Mouse (Mus musculus) limb, embryonic 12.5 days (tissue): ENCODE results near the gene Polr3f. TPM values are rescaled to one million over a fixed set of nuclear protein-coding genes. Genes with fewer than 3 reads are reported as not detected.

Experiments used
- ATAC-seq: fragments of 200-750 bp; cut with Nextera tagmentation; 2 replicates; pipeline ENCODE4 v1.8.0; 2017; ENCODE audit warnings: low read depth, moderate TSS enrichment; ENCODE audit not compliant: insufficient number of reproducible peaks, insufficient read depth, low FRiP score, low TSS enrichment
- H3K27ac ChIP-seq: fragments of 300-500 bp; sonication (generic); 2 replicates; pipeline ENCODE4 v1.5.1; 2016; ENCODE audit warnings: mild to moderate bottlenecking, moderate library complexity
- H3K27me3 ChIP-seq: fragments of 300-500 bp; sonication (generic); 2 replicates; pipeline ENCODE4 v1.6.1; 2016; ENCODE audit warnings: mild to moderate bottlenecking, moderate library complexity
- H3K36me3 ChIP-seq: fragments of 300-500 bp; sonication (generic); 2 replicates; pipeline ENCODE4 v1.6.1; 2016; ENCODE audit warnings: mild to moderate bottlenecking, moderate library complexity
- H3K4me1 ChIP-seq: fragments of 300-500 bp; sonication (generic); replicated peaks from 2 replicates; pipeline ENCODE4 v1.6.1; 2016
- H3K4me2 ChIP-seq: fragments of 300-500 bp; sonication (generic); 2 replicates; pipeline ENCODE4 v1.6.1; 2016; ENCODE audit warnings: mild to moderate bottlenecking, moderate library complexity
- H3K4me3 ChIP-seq: fragments of 300-500 bp; sonication (generic); replicated peaks from 2 replicates; pipeline ENCODE4 v1.5.1; 2016; ENCODE audit warnings: mild to moderate bottlenecking
- H3K9ac ChIP-seq: fragments of 300-500 bp; sonication (generic); replicated peaks from 2 replicates; pipeline ENCODE4 v1.6.1; 2016; ENCODE audit warnings: mild to moderate bottlenecking, moderate library complexity
- H3K9me3 ChIP-seq: fragments of 300-500 bp; sonication (generic); 2 replicates; pipeline ENCODE4 v1.6.1; 2016; ENCODE audit warnings: mild to moderate bottlenecking, moderate library complexity
- WGBS: fragments of 180-500 bp; shearing (Covaris S2); methylation state at CpG from one replicate; pipeline ENCODE4 v1.1.7; 2016; 5-methylcytosine and 5-hydroxymethylcytosine counted together
- polyA plus RNA-seq: library from polyadenylated mRNA; unstranded; fragments of >200 nt; fragmentation: Nextera tagmentation; extraction: Ambion mirVana; gene quantifications from 2 replicates; pipeline ENCODE4 v1.2.1, GENCODE M21; 2016

The Polr3f gene
- polyA plus RNA-seq, 1 experiment from 2014 or later = 36.4 TPM

DNA sequence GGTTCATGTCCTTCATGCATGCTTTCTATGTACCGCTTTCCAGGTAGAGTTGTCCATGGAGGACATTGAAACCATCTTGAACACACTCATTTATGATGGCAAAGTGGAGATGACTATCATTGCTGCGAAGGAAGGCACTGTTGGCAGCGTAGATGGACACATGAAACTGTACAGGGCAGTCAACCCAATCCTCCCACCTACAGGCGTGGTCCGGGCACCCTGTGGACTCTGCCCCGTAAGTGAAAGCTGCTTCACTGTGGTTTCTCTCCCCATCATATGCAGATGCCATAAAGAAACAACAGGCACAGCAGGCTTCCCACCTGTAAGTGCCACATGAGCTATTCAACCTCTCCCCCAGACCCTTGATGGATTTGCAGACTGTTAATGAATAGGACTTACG, 9.6 kb downstream of the Polr3f start:
- Histone ChIP-seq H3K27ac (no peak overlapping the region), H3K36me3 (peaks cover 92% of the 10 kb centered on the region), H3K9ac (no peak overlapping the region), H3K9me3 (0 out of 2 replicates have a peak, but pooled peaks cover 6% of the 10 kb centered on the region), H3K4me3 (no peak overlapping the region), H3K4me2 (no peak overlapping the region), H3K27me3 (no peaks in the 10 kb centered on the region), H3K4me1 (no peaks in the 10 kb centered on the region)
- no peak for ATAC-seq
- 96% methylated on average over 7 of the region's 7 CpGs for WGBS

DNA sequence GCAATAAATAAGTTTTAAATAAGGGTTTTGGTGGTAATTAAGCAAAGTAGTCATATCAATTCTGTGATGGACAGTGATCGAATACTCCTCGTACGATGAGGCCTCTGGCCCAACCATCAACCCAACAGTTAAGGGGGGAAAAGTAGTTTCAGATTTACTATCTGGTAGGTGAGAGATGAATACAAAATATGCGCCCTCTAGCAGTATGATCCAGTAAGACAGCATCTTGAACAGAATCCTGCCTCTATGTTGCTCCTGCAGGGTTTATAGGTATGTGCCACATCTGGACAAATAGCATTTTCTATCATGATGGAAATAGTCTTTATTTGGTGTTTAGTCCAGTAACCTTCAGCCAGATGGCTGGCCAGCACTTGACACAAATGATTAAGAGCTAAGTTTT, 13.7 kb downstream of the Polr3f start:
- peaks cover 89% of the 10 kb centered on the region for H3K36me3 ChIP-seq
- H3K4me2 ChIP-seq = no peak overlapping the region
- no peaks in the 10 kb centered on the region for H3K9me3 ChIP-seq
- no peak overlapping the region for H3K4me3 ChIP-seq
- H3K27me3 ChIP-seq = no peaks in the 10 kb centered on the region
- WGBS = 89% methylated on average over 4 of the region's 4 CpGs
- H3K4me1 ChIP-seq = no peaks in the 10 kb centered on the region
- no peak overlapping the region for H3K27ac ChIP-seq
- no peak for ATAC-seq
- H3K9ac ChIP-seq = no peak overlapping the region

DNA sequence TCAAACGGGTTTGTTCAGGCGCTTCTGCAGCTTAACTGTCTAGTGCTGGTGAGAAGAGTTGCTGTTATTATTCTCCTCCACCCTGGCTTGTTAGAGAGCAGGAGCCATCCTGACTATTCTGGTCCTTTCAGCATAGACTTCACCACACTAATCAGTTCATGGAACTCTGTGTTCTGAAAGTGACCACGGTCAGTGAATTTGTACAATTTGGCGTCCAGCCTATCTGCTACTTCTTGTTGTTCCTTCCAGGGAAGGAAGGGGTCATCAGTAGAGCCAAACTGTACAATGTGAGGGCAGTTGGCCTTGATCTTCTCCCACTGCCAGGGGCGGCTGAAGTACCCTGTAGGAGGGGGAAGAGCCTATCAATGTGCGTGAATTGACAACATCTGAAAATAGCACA, 16.2 kb downstream of the Polr3f start:
- no peaks in the 10 kb centered on the region for H3K4me1 ChIP-seq
- no peak overlapping the region for H3K4me2 ChIP-seq
- H3K4me3 ChIP-seq = no peak overlapping the region
- no peak overlapping the region for H3K9ac ChIP-seq
- no peaks in the 10 kb centered on the region for H3K27me3 ChIP-seq
- H3K36me3 ChIP-seq = peaks cover 88% of the 10 kb centered on the region
- ATAC-seq = no peak
- 89% methylated on average over 6 of the region's 6 CpGs for WGBS
- no peak overlapping the region for H3K27ac ChIP-seq
- H3K9me3 ChIP-seq = no peaks in the 10 kb centered on the region

DNA sequence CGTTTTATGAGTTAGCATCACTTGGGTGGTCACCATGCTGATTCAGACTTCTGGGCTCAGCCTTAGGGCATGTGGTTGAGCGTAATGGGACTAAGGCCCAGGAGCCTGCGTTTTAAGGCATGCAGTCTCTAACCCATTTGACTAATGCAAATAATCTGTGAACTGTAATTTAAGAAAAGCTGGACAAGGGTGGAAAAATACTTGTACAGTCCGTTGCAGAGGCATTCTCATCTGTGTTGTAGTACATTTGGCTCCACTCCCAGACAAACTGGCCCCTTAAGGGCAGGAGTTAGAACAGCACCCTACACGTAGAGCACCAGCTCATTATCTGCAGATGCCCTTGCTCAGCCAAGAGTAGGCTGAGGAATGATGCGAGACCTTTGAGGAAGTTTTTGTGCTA, 17.1 kb downstream of the Polr3f start:
- no peaks in the 10 kb centered on the region for H3K9me3 ChIP-seq
- no peaks in the 10 kb centered on the region for H3K27me3 ChIP-seq
- no peak for ATAC-seq
- H3K4me1 ChIP-seq = 0 out of 2 replicates have a peak, but pooled peaks cover 2% of the 10 kb centered on the region
- no peak overlapping the region for H3K9ac ChIP-seq
- H3K4me2 ChIP-seq = no peak overlapping the region
- no peak overlapping the region for H3K27ac ChIP-seq
- no peak overlapping the region for H3K4me3 ChIP-seq
- 89% methylated on average over 6 of the region's 6 CpGs for WGBS
- H3K36me3 ChIP-seq = peaks cover 80% of the 10 kb centered on the region

DNA sequence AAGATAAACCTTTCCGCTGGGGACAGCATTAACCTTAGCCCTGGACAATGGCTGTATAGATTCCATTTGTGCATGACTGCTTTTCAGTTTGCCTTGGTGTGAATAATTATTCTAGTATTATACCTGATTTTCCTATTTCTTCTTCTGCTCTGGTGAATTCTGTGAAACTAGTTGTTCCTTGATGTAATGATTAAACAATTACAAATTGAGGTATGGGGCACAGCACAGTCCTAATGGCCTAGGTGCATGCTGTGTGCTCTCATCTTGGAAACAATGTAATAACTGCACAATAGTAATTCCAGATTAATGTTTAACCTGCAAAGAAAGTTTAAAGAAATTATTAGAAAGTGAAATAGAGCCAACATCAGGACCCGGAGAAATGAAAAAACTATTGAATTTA, 17.5 kb downstream of the Polr3f start:
- peaks cover 75% of the 10 kb centered on the region for H3K36me3 ChIP-seq
- H3K27me3 ChIP-seq = no peaks in the 10 kb centered on the region
- H3K27ac ChIP-seq = no peak overlapping the region
- ATAC-seq = no peak
- 93% methylated on average over 2 of the region's 2 CpGs for WGBS
- no peak overlapping the region for H3K4me2 ChIP-seq
- 0 out of 2 replicates have a peak, but pooled peaks cover 2% of the 10 kb centered on the region for H3K4me1 ChIP-seq
- no peaks in the 10 kb centered on the region for H3K9me3 ChIP-seq
- no peak overlapping the region for H3K9ac ChIP-seq
- H3K4me3 ChIP-seq = no peak overlapping the region

DNA sequence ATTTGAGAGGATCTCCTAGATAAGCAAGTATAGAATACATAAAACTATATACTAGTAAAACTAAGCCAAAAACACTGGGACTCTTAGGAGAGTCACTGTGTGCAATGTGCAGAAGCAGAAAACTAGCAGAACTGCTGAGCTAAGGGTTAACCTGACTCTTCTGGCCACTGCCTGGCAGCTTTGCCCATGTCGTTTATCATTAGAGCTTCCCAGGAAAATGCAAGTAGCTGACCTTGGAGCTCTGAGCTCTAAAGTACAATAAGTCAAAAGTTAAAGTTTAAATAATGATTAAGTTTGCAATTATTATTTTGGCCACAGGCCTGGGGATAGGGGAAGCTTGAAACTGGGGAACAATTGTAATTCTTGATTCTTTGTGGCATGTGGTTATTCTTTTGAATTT, 18.0 kb downstream of the Polr3f start:
- 0 out of 2 replicates have a peak, but pooled peaks cover 2% of the 10 kb centered on the region for H3K4me1 ChIP-seq
- WGBS = 50% methylated on average over 1 of the region's 1 CpGs
- H3K36me3 ChIP-seq = peaks cover 71% of the 10 kb centered on the region
- H3K27ac ChIP-seq = no peak overlapping the region
- no peaks in the 10 kb centered on the region for H3K27me3 ChIP-seq
- no peak overlapping the region for H3K4me3 ChIP-seq
- H3K4me2 ChIP-seq = no peak overlapping the region
- no peak for ATAC-seq
- H3K9ac ChIP-seq = no peak overlapping the region
- H3K9me3 ChIP-seq = no peaks in the 10 kb centered on the region

DNA sequence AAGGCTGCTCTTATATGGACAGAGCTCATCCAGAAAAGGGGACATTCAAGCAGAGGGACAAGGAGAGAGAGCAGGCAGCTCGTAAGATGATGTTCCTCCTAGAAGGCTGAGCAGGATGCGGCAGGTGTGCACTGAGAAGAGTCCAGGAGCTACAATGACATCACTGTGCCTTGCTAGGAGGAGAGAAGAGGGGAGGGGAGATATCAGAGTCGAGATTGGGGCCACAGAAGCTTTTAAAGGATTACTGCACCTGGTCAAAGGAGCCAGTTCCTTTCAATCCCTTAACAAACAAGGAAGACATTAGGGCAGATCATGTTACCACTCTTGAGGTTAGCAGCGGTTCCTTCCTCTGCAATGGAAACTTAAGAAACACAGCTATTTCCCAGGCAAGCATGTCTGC, 20.0 kb downstream of the Polr3f start:
- Histone ChIP-seq H3K36me3 (peaks cover 57% of the 10 kb centered on the region), H3K9me3 (no peaks in the 10 kb centered on the region), H3K9ac (no peak overlapping the region), H3K4me3 (no peak overlapping the region), H3K4me2 (no peak overlapping the region), H3K4me1 (0 out of 2 replicates have a peak, but pooled peaks cover 2% of the 10 kb centered on the region), H3K27me3 (no peaks in the 10 kb centered on the region), H3K27ac (no peak overlapping the region)
- WGBS = 79% methylated on average over 4 of the region's 4 CpGs
- no peak for ATAC-seq

DNA sequence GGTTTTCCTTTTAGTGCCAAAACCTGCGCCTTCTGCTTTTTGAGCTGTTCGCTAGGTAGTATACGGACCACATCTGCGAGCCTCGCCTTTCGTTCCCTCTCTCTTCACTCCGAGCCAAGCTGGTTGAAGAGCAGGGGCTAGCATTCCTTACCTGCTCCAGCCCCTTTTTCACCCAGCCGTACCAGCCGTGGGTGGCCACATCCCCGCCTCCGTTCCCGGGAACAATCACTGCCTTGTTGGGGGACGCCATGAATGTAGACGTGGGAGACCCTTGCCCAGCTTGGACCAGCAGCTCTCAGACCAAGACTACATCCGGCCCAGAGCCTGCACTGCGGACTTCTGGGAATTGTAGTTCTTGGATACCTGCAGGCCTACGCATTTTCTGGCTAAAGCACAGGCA, 23.0 kb downstream of the Polr3f start, which contains the start of gene Rbbp9:
TSS of gene Rbbp9 (minus strand) at position 341 of the 400 bp plus-strand sequence.
- no peaks in the 10 kb centered on the region for H3K27me3 ChIP-seq
- 0 out of 2 replicates have a peak, but pooled peaks cover 5% of the 10 kb centered on the region for H3K4me1 ChIP-seq
- peak within 1 kb of the TSS; percentile 61 for H3K4me3 ChIP-seq
- ATAC-seq = peak; percentile 97
- H3K9ac ChIP-seq = peak within 1 kb of the TSS; percentile 75
- under 1% methylated on average over 17 of the region's 17 CpGs for WGBS
- H3K4me2 ChIP-seq = peak within 1 kb of the TSS; percentile 58
- peak within 1 kb of the TSS; percentile 94 for H3K27ac ChIP-seq
- no peaks in the 10 kb centered on the region for H3K9me3 ChIP-seq
- peaks cover 30% of the 10 kb centered on the region for H3K36me3 ChIP-seq

DNA sequence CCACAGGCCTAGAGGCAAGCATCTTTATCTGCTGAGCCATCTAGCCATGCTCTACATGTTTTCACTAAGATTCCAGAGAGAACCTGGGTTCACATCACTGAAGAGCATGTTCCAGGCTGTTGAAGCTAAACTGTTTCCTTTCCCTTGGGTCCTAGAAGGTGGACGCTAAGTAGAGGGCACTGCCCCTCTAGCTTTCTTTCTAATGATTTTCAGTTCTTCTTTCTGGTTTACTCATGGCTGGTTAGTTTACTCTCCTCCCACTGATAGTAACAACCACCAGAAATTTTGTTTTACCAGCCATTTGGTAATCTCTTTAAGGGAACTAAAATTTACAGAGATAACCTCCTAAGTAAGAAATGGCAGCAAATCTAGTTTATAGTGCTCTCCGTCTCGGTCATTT, 26.4 kb downstream of the Polr3f start:
- ATAC-seq = no peak

DNA sequence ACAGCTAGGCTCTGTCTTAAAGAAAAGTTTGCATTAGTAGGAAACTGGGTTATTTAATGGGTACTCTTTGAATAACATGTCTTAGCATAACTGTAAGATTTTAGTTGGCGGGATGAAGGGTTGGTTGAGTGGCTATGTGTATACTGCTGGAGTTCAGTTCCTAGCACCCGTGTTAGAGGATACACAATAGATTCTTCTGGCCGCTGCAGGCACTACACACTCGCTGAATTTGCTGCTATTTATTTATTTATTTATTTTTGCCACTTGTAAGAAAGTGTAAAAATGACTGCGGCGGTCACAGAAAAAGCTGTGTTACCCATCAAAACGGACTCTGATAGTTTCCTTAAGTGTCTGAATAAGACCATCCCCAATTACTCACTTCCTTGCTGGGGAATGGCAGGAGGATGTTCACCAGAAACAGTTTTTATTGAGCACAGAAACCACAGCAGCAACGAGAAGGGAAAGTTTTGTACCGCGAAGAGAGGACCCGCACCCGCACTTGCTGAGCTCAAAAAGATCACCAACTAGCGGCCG, 27.8 kb downstream of the Polr3f start:
- no peaks in the 10 kb centered on the region for H3K9me3 ChIP-seq
- peaks cover 15% of the 10 kb centered on the region; the same call in 1 of the 2 replicates for H3K36me3 ChIP-seq
- H3K27me3 ChIP-seq = no peaks in the 10 kb centered on the region
- no peak for ATAC-seq
- 3% methylated on average over 14 of the region's 14 CpGs for WGBS
- H3K4me2 ChIP-seq = peak overlapping the region; percentile 63
- peak overlapping the region; percentile 80 for H3K9ac ChIP-seq
- H3K4me3 ChIP-seq = peak overlapping the region; percentile 75
- H3K4me1 ChIP-seq = peaks cover 14% of the 10 kb centered on the region
- H3K27ac ChIP-seq = peak overlapping the region; percentile 93

More for the DNA sequence above, 26.4 kb downstream of the Polr3f start:
- no peak overlapping the region for H3K4me3 ChIP-seq
- H3K27me3 ChIP-seq = no peaks in the 10 kb centered on the region
- H3K27ac ChIP-seq = no peak overlapping the region
- 90% methylated on average over 3 of the region's 3 CpGs for WGBS
- no peaks in the 10 kb centered on the region for H3K9me3 ChIP-seq
- H3K36me3 ChIP-seq = peaks cover under 1% of the 10 kb centered on the region; the same call in 1 of the 2 replicates
- no peak overlapping the region for H3K9ac ChIP-seq
- H3K4me2 ChIP-seq = no peak overlapping the region
- H3K4me1 ChIP-seq = peaks cover 16% of the 10 kb centered on the region

DNA sequence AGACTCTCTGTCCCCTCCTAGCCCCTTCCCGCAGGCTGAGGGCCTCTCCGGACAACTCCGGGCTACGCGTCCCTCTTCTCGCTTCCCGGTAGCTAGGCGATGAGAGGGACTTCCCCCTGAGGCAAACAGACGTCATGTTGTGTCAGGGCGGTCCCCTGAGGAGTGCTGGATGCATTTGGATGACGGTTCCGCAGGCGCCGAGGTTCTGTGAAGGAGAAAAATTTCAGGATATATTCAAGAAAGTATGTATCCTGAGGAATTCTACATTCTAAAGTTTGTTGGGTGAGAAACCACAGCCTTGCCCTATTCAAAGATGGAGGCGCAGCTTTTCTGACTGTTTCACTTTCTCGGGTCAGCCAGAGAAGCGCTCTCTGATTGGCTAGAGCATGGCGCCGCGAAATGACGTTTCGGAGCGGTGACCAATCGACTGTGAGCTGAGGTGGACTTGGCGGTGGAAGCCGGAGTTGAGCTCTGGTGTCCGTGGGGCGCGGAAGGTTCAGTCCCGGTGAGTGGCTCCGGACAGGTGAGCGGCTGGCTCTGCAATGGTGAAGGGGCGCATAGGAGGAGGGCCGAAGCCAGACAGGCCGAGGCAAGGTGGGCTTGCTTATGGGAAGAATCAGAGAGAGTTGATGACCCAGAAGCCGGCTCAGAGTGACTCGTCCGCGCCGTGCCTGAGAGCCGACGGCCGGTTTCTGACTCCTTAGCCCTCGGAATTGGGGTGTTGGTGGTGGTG, 28.5 kb downstream of the Polr3f start, which contains the start of gene Sec23b:
TSS of gene Sec23b (plus strand) at position 410 of the 733 bp plus-strand sequence.
- Histone ChIP-seq H3K4me1 (peaks cover 14% of the 10 kb centered on the region), H3K4me2 (peak within 1 kb of the TSS; percentile 63), H3K27me3 (no peaks in the 10 kb centered on the region), H3K4me3 (peak within 1 kb of the TSS; percentile 75), H3K36me3 (peaks cover 16% of the 10 kb centered on the region; the same call in 1 of the 2 replicates), H3K9me3 (no peaks in the 10 kb centered on the region), H3K9ac (peak within 1 kb of the TSS; percentile 80), H3K27ac (peak within 1 kb of the TSS; percentile 93)
- under 1% methylated on average over 44 of the region's 44 CpGs for WGBS
- ATAC-seq = peak; percentile 95
